ENCODE assay signal across 9 mouse cellular contexts in genomic region chr17:44300723-44301122, GRCm38 (mm10).
DNase-seq lines count a peak whose midpoint lies in the region; ATAC-seq and TF ChIP-seq lines count a peak whose summit lies in the region.
"Had no signal": no experiment of that assay in that cellular context is flagged by ENCODE, and none has a peak within 500 bp of the region (broad histone marks: within the 10 kb centered on the region; RNA-seq: fewer than 3 reads in every experiment).

No protein-coding gene starts in this region.

- ATAC-seq in forebrain, embryonic 12.5 days (ENCODE audit: low FRiP score): no peak
- peak; percentile 80 for ATAC-seq in heart, embryonic 11.5 days (replicated peaks; ENCODE audit: insufficient number of reproducible peaks, low FRiP score, low TSS enrichment)
- peak; percentile 34; the same call in 1 of the 2 replicates for ATAC-seq in limb, embryonic 14.5 days (ENCODE audit: low FRiP score, low read depth)
- no peak for ATAC-seq in frontal cortex, adult (ENCODE audit: low TSS enrichment)

- DNase-seq in forebrain, embryonic 10.5 days (ENCODE audit: extremely low spot score, low spot score): no peak
- peak; percentile 81 for DNase-seq in Muller cell, postnatal 12 days (ENCODE audit: inconsistent ontology term)
- peak; percentile 52 for DNase-seq in limb, embryonic 14.5 days (ENCODE audit: low spot score)
- DNase-seq in layer of hippocampus, adult 9-11 months: no peak
- no peak for DNase-seq in frontal cortex, postnatal 25 days (ENCODE audit: low spot score in 2 of 2)
- DNase-seq: thymus, postnatal 4 days had no signal

- H3K36me3 ChIP-seq in forebrain, embryonic 10.5 days (replicated peaks): no peaks in the 10 kb centered on the region
- no peaks in the 10 kb centered on the region for H3K36me3 ChIP-seq in forebrain, embryonic 12.5 days (replicated peaks)
- H3K36me3 ChIP-seq in heart, embryonic 11.5 days (ENCODE audit: control insufficient read depth, insufficient read depth, low read length): no peaks in the 10 kb centered on the region
- H3K36me3 ChIP-seq in limb, embryonic 14.5 days (ENCODE audit: control insufficient read depth, insufficient read depth, low read length): no peaks in the 10 kb centered on the region

- H3K27me3 ChIP-seq in forebrain, embryonic 10.5 days (ENCODE audit: poor library complexity, severe bottlenecking): no peaks in the 10 kb centered on the region
- H3K27me3 ChIP-seq in forebrain, embryonic 12.5 days: no peaks in the 10 kb centered on the region; the same call in 1 of the 2 replicates
- H3K27me3 ChIP-seq in heart, embryonic 11.5 days (ENCODE audit: control insufficient read depth, insufficient read depth, low read length): peaks cover 6% of the 10 kb centered on the region
- H3K27me3 ChIP-seq in limb, embryonic 14.5 days (ENCODE audit: control insufficient read depth, insufficient read depth, low read length): no peaks in the 10 kb centered on the region

- H3K27ac ChIP-seq in forebrain, embryonic 10.5 days: peak overlapping the region; percentile 56; the same call in 1 of the 2 replicates
- H3K27ac ChIP-seq in forebrain, embryonic 12.5 days: no peak overlapping the region
- no peak overlapping the region for H3K27ac ChIP-seq in heart, embryonic 11.5 days (ENCODE audit: low read depth, low read length)
- H3K27ac ChIP-seq in limb, embryonic 14.5 days (replicated peaks; ENCODE audit: low read depth, low read length): 0 out of 2 replicates have a peak overlapping the region, but pooled peaks have one; percentile 26

- H3K9me3 ChIP-seq in forebrain, embryonic 10.5 days: no peaks in the 10 kb centered on the region
- H3K9me3 ChIP-seq in forebrain, embryonic 12.5 days: 0 out of 2 replicates have a peak, but pooled peaks cover 5% of the 10 kb centered on the region
- H3K9me3 ChIP-seq in heart, embryonic 11.5 days (replicated peaks; ENCODE audit: control insufficient read depth, low read length): no peaks in the 10 kb centered on the region
- H3K9me3 ChIP-seq in limb, embryonic 14.5 days (ENCODE audit: control insufficient read depth, low read length): no peaks in the 10 kb centered on the region

- WGBS in forebrain, embryonic 10.5 days: 69% methylated on average over 4 of the region's 4 CpGs
- WGBS in forebrain, embryonic 12.5 days: 45% methylated on average over 4 of the region's 4 CpGs
- 2% methylated on average over 4 of the region's 4 CpGs for WGBS in heart, embryonic 11.5 days (ENCODE audit: insufficient replicate concordance)
- WGBS in limb, embryonic 14.5 days: 10% methylated on average over 4 of the region's 4 CpGs

- no peak overlapping the region for H3K4me2 ChIP-seq in forebrain, embryonic 12.5 days
- peak overlapping the region; percentile 52 for H3K4me2 ChIP-seq in heart, embryonic 11.5 days
- H3K4me2 ChIP-seq in limb, embryonic 14.5 days (replicated peaks; ENCODE audit: low read depth, low read length, severe bottlenecking): peak overlapping the region; percentile 13

- peaks cover 19% of the 10 kb centered on the region for H3K4me1 ChIP-seq in forebrain, embryonic 10.5 days
- peaks cover 12% of the 10 kb centered on the region for H3K4me1 ChIP-seq in forebrain, embryonic 12.5 days
- H3K4me1 ChIP-seq in heart, embryonic 11.5 days (ENCODE audit: control insufficient read depth, insufficient read depth, low read length): peaks cover 14% of the 10 kb centered on the region; the same call in 1 of the 2 replicates
- peaks cover 19% of the 10 kb centered on the region for H3K4me1 ChIP-seq in limb, embryonic 14.5 days (ENCODE audit: control insufficient read depth, insufficient read depth, low read length)

- no peak overlapping the region for H3K9ac ChIP-seq in forebrain, embryonic 12.5 days
- no peak overlapping the region for H3K9ac ChIP-seq in heart, embryonic 11.5 days (ENCODE audit: low read depth, low read length)
- no peak overlapping the region for H3K9ac ChIP-seq in limb, embryonic 14.5 days (ENCODE audit: low read depth, low read length, severe bottlenecking)

- TF ChIP-seq POLR2A in limb, embryonic 14.5 days (IDR thresholded peaks at IDR 0.05; ENCODE audit: borderline replicate concordance, extremely low read depth, insufficient read depth, insufficient read length): no peak

- H3K4me3 ChIP-seq in forebrain, embryonic 10.5 days: no peak overlapping the region
- no peak overlapping the region for H3K4me3 ChIP-seq in forebrain, embryonic 12.5 days (replicated peaks)
- no peak overlapping the region for H3K4me3 ChIP-seq in heart, embryonic 11.5 days (ENCODE audit: low read depth, low read length)
- no peak overlapping the region for H3K4me3 ChIP-seq in limb, embryonic 14.5 days (replicated peaks; ENCODE audit: low read length)

Comparison
In these comparisons a context has a peak if more than half of its experiments do, and no peak if none do; other contexts are left out.
1. H3K27ac ChIP-seq: peak in forebrain, embryonic 10.5 days (single experiment) and limb, embryonic 14.5 days (single experiment); none in forebrain, embryonic 12.5 days (single experiment) and heart, embryonic 11.5 days (single experiment).
2. DNase-seq: peak in Muller cell, postnatal 12 days (single experiment) and limb, embryonic 14.5 days (single experiment); none in forebrain, embryonic 10.5 days (single experiment), layer of hippocampus, adult 9-11 months (single experiment) and frontal cortex, postnatal 25 days (0 of 2).
3. ATAC-seq: peak in heart, embryonic 11.5 days (single experiment) and limb, embryonic 14.5 days (single experiment); none in forebrain, embryonic 12.5 days (single experiment) and frontal cortex, adult (single experiment).